Mouse (Mus musculus) embryonic fibroblast, embryonic 13.5 days (primary cell): ENCODE measurements around the gene Vars2.

ENCODE experiments used
- CTCF ChIP-seq: IDR thresholded peaks from 2 replicates; pipeline ENCODE4 v1.5.1; 2011; ENCODE audit warnings: mild to moderate bottlenecking, control low read depth, low read length, moderate library complexity, borderline replicate concordance; ENCODE audit not compliant: insufficient read depth
- POLR2A ChIP-seq: IDR thresholded peaks from 2 replicates; pipeline ENCODE4 v1.6.1; 2011; ENCODE audit warnings: low read depth, mild to moderate bottlenecking, control low read depth, low read length, moderate library complexity

- TF ChIP-seq CTCF = no peak
- no peak for TF ChIP-seq POLR2A
Observed at GRCm38 (mm10) chr17:35671846-35672245, 4.5 kb upstream of the Vars2 start.
